In genomic region chr7:130900233-130900848, GRCm38 (mm10) we compare ENCODE assay signal across 26 mouse cellular contexts. TPM values are rescaled to one million over a fixed set of nuclear protein-coding genes. Genes with fewer than 3 reads are reported as not detected.
A peak's percentile ranks its signal among the peaks of the same experiment; 100 is the strongest.
DNase-seq lines count a peak whose midpoint lies in the region; ATAC-seq and TF ChIP-seq lines count a peak whose summit lies in the region.
"Had no signal": no experiment of that assay in that cellular context is flagged by ENCODE, and none has a peak within 500 bp of the region (broad histone marks: within the 10 kb centered on the region; RNA-seq: fewer than 3 reads in every experiment).

No protein-coding gene starts in this region.

- H3K4me3 ChIP-seq in kidney, adult 2 months (ENCODE audit: insufficient read depth, low read depth, low read length) = no peak overlapping the region
- H3K4me3 ChIP-seq: embryonic facial prominence, embryonic 10.5 days; forebrain, embryonic 15.5 days; heart, embryonic 13.5 days; hindbrain, embryonic 12.5 days; limb, embryonic 10.5 days had no signal

- H3K27ac ChIP-seq in kidney, adult 2 months (ENCODE audit: insufficient read depth, low read depth, low read length) = peak overlapping the region; percentile 37; the same call in 1 of the 2 replicates
- H3K27ac ChIP-seq: embryonic facial prominence, embryonic 10.5 days; forebrain, embryonic 15.5 days; heart, embryonic 13.5 days; hindbrain, embryonic 12.5 days; limb, embryonic 10.5 days had no signal

- peak; percentile 34 to 40; a peak in 3 of 4 replicates for ATAC-seq in hematopoietic stem cell, adult 5-6 weeks (replicated peaks in 1 of 2; ENCODE audit: insufficient read depth in 1 of 2, low FRiP score in 2 of 2, low TSS enrichment in 1 of 2, low read depth in 1 of 2, poor library complexity in 2 of 2, severe bottlenecking in 2 of 2)
- ATAC-seq: CD4-positive, CD25-positive, alpha-beta regulatory T cell, adult 4 months; forebrain, embryonic 15.5 days; intestine, postnatal 0 days; midbrain, embryonic 16.5 days; Patski had no signal

- peaks cover 2% of the 10 kb centered on the region; the same call in 1 of the 2 replicates for H3K4me1 ChIP-seq in kidney, adult 2 months (ENCODE audit: control insufficient read depth, insufficient read depth, low read length)
- H3K4me1 ChIP-seq: embryonic facial prominence, embryonic 10.5 days; forebrain, embryonic 15.5 days; heart, embryonic 13.5 days; hindbrain, embryonic 12.5 days; limb, embryonic 10.5 days had no signal

- no peak for DNase-seq in kidney, adult 2 months
- DNase-seq in kidney, postnatal 14 days = no peak
- DNase-seq in MEL-GATA-1-ER (ENCODE audit: extremely low read depth, low read depth) = peak; percentile 76
- peak; percentile 15 for DNase-seq in splenic B cell, adult 2 months (ENCODE audit: low read depth, low spot score)
- DNase-seq in ovary, postnatal 14 days (ENCODE audit: low spot score) = no peak
- DNase-seq in B cell, adult 2 months = no peak
- DNase-seq in right cerebral cortex, adult 18-20 months = no peak
- DNase-seq: adrenal gland, adult 2 months; cerebellum, adult 8-10 months; gastrocnemius, postnatal 10 days; heart, adult 18-20 months; heart, postnatal 14 days; layer of hippocampus, adult 9-11 months; liver; lung, postnatal 10 days had no signal

- 90% methylated on average over 5 of the region's 5 CpGs for WGBS in kidney, adult 2 months

- TF ChIP-seq POLR2A in kidney, adult 2 months (IDR thresholded peaks at IDR 0.05; ENCODE audit: low read depth, low read length) = no peak

- no peak for TF ChIP-seq CTCF in kidney, adult 2 months (conservative IDR thresholded peaks at IDR 0.05; ENCODE audit: insufficient read depth, insufficient read length, low read depth, low read length)

- H3K36me3 ChIP-seq in kidney, adult 2 months (ENCODE audit: control insufficient read depth, insufficient read depth, low read length) = peaks cover 9% of the 10 kb centered on the region
- H3K36me3 ChIP-seq in splenic B cell, adult 2 months (ENCODE audit: control insufficient read depth, insufficient read depth, low read length, poor library complexity, severe bottlenecking) = 0 out of 2 replicates have a peak, but pooled peaks cover 4% of the 10 kb centered on the region

- H3K27me3 ChIP-seq in kidney, adult 2 months (replicated peaks; ENCODE audit: control insufficient read depth, insufficient read depth, low read length) = no peaks in the 10 kb centered on the region
- H3K27me3 ChIP-seq in splenic B cell, adult 2 months (ENCODE audit: control insufficient read depth, insufficient read depth, low read length, poor library complexity, severe bottlenecking) = no peaks in the 10 kb centered on the region
- H3K27me3 ChIP-seq: forebrain, embryonic 15.5 days; heart, embryonic 13.5 days; hindbrain, embryonic 12.5 days; Patski had no signal

RNA-seq across cellular contexts. Expression of gene Plekha1, which starts 34.8 kb away (rescaled TPM):
- polyA plus RNA-seq in kidney, adult 2 months (2012; rRNA removed) = 58.5 and 63.3 TPM in 2 replicates
- total RNA-seq in hematopoietic stem cell, adult 5-6 weeks (2017) = 20.2 and 29.1 TPM in 2 replicates

RNA-seq across cellular contexts. Expression of gene Htra1, which starts 35.6 kb away (rescaled TPM):
- polyA plus RNA-seq in kidney, adult 2 months (2012; rRNA removed) = 97.0 and 98.2 TPM in 2 replicates
- 1.3 TPM in 1 of 2 replicates, not detected in the other for total RNA-seq in hematopoietic stem cell, adult 5-6 weeks (2017)
- total RNA-seq: megakaryocyte-erythroid progenitor cell, adult 5-6 weeks had no signal
- polyA plus RNA-seq: CD4-positive, CD25-positive, alpha-beta regulatory T cell, adult 4 months had no signal

Comparison
In these comparisons a context has a peak if more than half of its experiments do, and no peak if none do; other contexts are left out.
1. DNase-seq: peak in MEL-GATA-1-ER (single experiment) and splenic B cell, adult 2 months (single experiment); none in kidney, adult 2 months (single experiment), kidney, postnatal 14 days (single experiment), ovary, postnatal 14 days (single experiment), B cell, adult 2 months (0 of 2) and right cerebral cortex, adult 18-20 months (single experiment).